Mouse (Mus musculus) E14TG2a.4 (cell line): Measurements from ENCODE around the gene Lrrc25.

Experiments
- CTCF ChIP-seq: conservative IDR thresholded peaks from 2 replicates; pipeline ENCODE4 v1.5.1; 2014; ENCODE audit warnings: low read length
- POU5F1 ChIP-seq: IDR thresholded peaks from 2 replicates; pipeline ENCODE4 v1.6.1; 2014; ENCODE audit warnings: low read length, borderline replicate concordance

GRCm38 (mm10) chr8:70615894-70616293 lies at the start of gene Lrrc25:
- TF ChIP-seq CTCF: no peak
- TF ChIP-seq POU5F1: no peak
